Comparison of ENCODE assay signal across 8 mouse cellular contexts in the genomic region with DNA sequence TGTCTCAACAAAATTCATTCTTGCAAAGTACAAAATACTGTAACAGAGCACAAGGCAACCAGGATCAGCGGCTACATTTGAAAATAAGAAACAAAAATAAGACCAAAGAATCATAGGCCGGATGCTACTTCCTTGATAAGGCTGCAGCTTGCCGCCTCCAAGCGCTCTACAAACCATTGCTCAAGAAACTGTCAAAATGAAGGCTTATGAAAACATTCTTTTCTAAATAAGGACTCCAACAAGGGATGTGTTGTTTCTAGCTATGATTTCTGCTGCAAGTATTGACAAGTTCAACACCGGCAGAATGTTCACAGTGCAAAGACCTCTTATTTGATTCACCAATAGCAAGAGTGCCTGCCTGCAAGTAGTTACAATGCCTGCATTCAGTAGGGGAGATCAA. TPM values are rescaled to one million over a fixed set of nuclear protein-coding genes. Genes with fewer than 3 reads are reported as not detected.
A peak's percentile ranks its signal among the peaks of the same experiment; 100 is the strongest.
DNase-seq lines count a peak whose midpoint lies in the region; ATAC-seq lines count a peak whose summit lies in the region.

No protein-coding gene starts in this region.

- no peak for ATAC-seq in hindbrain, embryonic 11.5 days (ENCODE audit: low FRiP score)
- ATAC-seq in liver, embryonic 16.5 days (ENCODE audit: low read depth) = no peak

- no peaks in the 10 kb centered on the region for H3K9me3 ChIP-seq in hindbrain, embryonic 11.5 days (ENCODE audit: control insufficient read depth, low read length)
- H3K9me3 ChIP-seq in liver, embryonic 16.5 days (replicated peaks; ENCODE audit: control insufficient read depth, low read length) = no peaks in the 10 kb centered on the region

- no peak overlapping the region for H3K27ac ChIP-seq in hindbrain, embryonic 11.5 days (ENCODE audit: low read depth, low read length)
- peak overlapping the region; percentile 93 for H3K27ac ChIP-seq in liver, embryonic 16.5 days (ENCODE audit: low read length)

- H3K9ac ChIP-seq in hindbrain, embryonic 11.5 days (ENCODE audit: low read depth, low read length) = no peak overlapping the region; the same call in 1 of the 2 replicates
- peak overlapping the region; percentile 91 for H3K9ac ChIP-seq in liver, embryonic 16.5 days (ENCODE audit: low read depth, low read length)

- no peaks in the 10 kb centered on the region; the same call in 1 of the 2 replicates for H3K4me1 ChIP-seq in hindbrain, embryonic 11.5 days (replicated peaks; ENCODE audit: control insufficient read depth, insufficient read depth, low read length)
- H3K4me1 ChIP-seq in liver, embryonic 16.5 days (ENCODE audit: control insufficient read depth, low read depth, low read length) = peaks cover 39% of the 10 kb centered on the region

- H3K4me3 ChIP-seq in hindbrain, embryonic 11.5 days (ENCODE audit: low read depth, low read length) = peak overlapping the region; percentile 93
- H3K4me3 ChIP-seq in liver, embryonic 16.5 days (ENCODE audit: low read depth, low read length) = peak overlapping the region; percentile 98

- no peaks in the 10 kb centered on the region for H3K36me3 ChIP-seq in hindbrain, embryonic 11.5 days (ENCODE audit: control insufficient read depth, insufficient read depth, low read length)
- no peaks in the 10 kb centered on the region for H3K36me3 ChIP-seq in liver, embryonic 16.5 days (ENCODE audit: control insufficient read depth, insufficient read depth)

- peak; percentile 19 for DNase-seq in kidney, adult 11 months
- no peak for DNase-seq in kidney, adult 8-10 months
- peak; percentile 48 for DNase-seq in NIH3T3 (ENCODE audit: low read depth)
- peak; percentile 27 for DNase-seq in hindbrain, embryonic 11.5 days (ENCODE audit: low spot score)
- no peak for DNase-seq in cerebellum, postnatal 14 days
- DNase-seq in right cerebral cortex, postnatal 36 days (ENCODE audit: low spot score in 2 of 2) = no peak
- no peak for DNase-seq in layer of hippocampus, adult 9-11 months

- 60% methylated on average over 5 of the region's 5 CpGs for WGBS in hindbrain, embryonic 11.5 days
- 11% methylated on average over 5 of the region's 5 CpGs for WGBS in liver, embryonic 16.5 days (ENCODE audit: insufficient replicate concordance)

- H3K27me3 ChIP-seq in hindbrain, embryonic 11.5 days (ENCODE audit: control insufficient read depth, insufficient read depth, low read length) = no peaks in the 10 kb centered on the region
- H3K27me3 ChIP-seq in liver, embryonic 16.5 days (ENCODE audit: control insufficient read depth, insufficient read depth, low read depth, low read length) = no peaks in the 10 kb centered on the region

- peak overlapping the region; percentile 56 for H3K4me2 ChIP-seq in hindbrain, embryonic 11.5 days (replicated peaks; ENCODE audit: low read depth, low read length)
- H3K4me2 ChIP-seq in liver, embryonic 16.5 days (ENCODE audit: low read depth, low read length) = peak overlapping the region; percentile 73

RNA-seq across cellular contexts. Expression of gene Fryl, which starts 1.8 kb away (rescaled TPM):
- 40.2 and 53.2 TPM in 2 replicates for polyA plus RNA-seq in hindbrain, embryonic 11.5 days (2014; fragmentation: Nextera tagmentation; extraction: Ambion mirVana)
- polyA plus RNA-seq in liver, embryonic 16.5 days (2015; fragmentation: Nextera tagmentation; extraction: Ambion mirVana) = 43.6 and 44.1 TPM in 2 replicates

RNA-seq across cellular contexts. Expression of gene Ociad1, which starts 37.9 kb away (rescaled TPM):
- polyA plus RNA-seq in hindbrain, embryonic 11.5 days (2014; fragmentation: Nextera tagmentation; extraction: Ambion mirVana) = 148 and 177 TPM in 2 replicates
- 108 and 118 TPM in 2 replicates for polyA plus RNA-seq in liver, embryonic 16.5 days (2015; fragmentation: Nextera tagmentation; extraction: Ambion mirVana)

Comparison
In these comparisons a context has a peak if more than half of its experiments do, and no peak if none do; other contexts are left out.
1. DNase-seq: peak in kidney, adult 11 months (single experiment), NIH3T3 (single experiment) and hindbrain, embryonic 11.5 days (single experiment); none in kidney, adult 8-10 months (0 of 2), cerebellum, postnatal 14 days (0 of 2), right cerebral cortex, postnatal 36 days (0 of 2) and layer of hippocampus, adult 9-11 months (single experiment).